Mouse (Mus musculus) E14TG2a.4 (cell line): ENCODE results near the gene Disc1.

ENCODE experiments used
- CTCF ChIP-seq: conservative IDR thresholded peaks from 2 replicates; pipeline ENCODE4 v1.5.1; 2014; ENCODE audit warnings: low read length
- NANOG ChIP-seq: IDR thresholded peaks from 2 replicates; pipeline ENCODE4 v1.6.1; 2014; ENCODE audit warnings: borderline replicate concordance, low read length, mixed read lengths

DNA sequence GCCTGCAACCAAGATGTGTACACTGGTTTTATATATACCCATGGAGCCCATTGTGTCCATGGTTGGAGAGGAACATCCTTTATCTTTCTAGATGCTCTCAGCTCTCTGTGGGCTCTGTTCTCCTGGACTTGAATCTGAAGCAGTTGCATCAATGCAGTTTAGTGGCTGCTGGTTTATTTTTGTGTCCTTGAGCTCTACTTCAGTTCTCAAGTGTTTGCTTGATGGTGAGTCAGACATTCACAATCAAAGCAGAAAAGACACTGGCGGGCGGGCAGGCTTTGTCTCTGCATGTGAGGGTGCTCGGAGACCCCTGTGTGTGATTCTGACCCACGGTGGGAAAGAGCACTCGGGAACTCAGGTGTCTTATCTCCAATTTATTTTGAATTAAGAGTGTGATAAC, 166.6 kb downstream of the Disc1 start:
- TF ChIP-seq CTCF, result no peak
- no peak for TF ChIP-seq NANOG
